Mouse (Mus musculus): ENCODE results near the gene Cux2. TPM values are rescaled to one million over a fixed set of nuclear protein-coding genes. Genes with fewer than 3 reads are reported as not detected.
"Not testable (repeated sequence)": the region's sequence is repeated elsewhere in the genome, so short reads cannot be mapped to it uniquely, and the experiment has no call there.

Gene Cux2
- polyA plus RNA-seq, 1 experiment from 2014 or later: 19.9 TPM

GRCm38 (mm10) chr5:121854768-121855167 lies 195.1 kb downstream of the Cux2 start:
- Histone ChIP-seq H3K27me3 (replicated peaks) (no peaks in the 10 kb centered on the region), H3K9ac (replicated peaks) (no peak overlapping the region), H3K27ac (replicated peaks) (no peak overlapping the region), H3K4me2 (no peak overlapping the region), H3K36me3 (peaks cover 29% of the 10 kb centered on the region), H3K9me3 (replicated peaks) (no peaks in the 10 kb centered on the region), H3K4me3 (replicated peaks) (no peak overlapping the region), H3K4me1 (peaks cover 20% of the 10 kb centered on the region)
- WGBS: 68% methylated on average over 10 of the region's 10 CpGs
- no peak for ATAC-seq (ENCODE audit: low FRiP score)

- Histone ChIP-seq H3K9ac (replicated peaks) (no peak overlapping the region), H3K4me1 (peaks cover 26% of the 10 kb centered on the region), H3K9me3 (replicated peaks) (no peaks in the 10 kb centered on the region), H3K36me3 (peaks cover 26% of the 10 kb centered on the region), H3K4me3 (replicated peaks) (no peak overlapping the region), H3K4me2 (no peak overlapping the region), H3K27me3 (replicated peaks) (no peaks in the 10 kb centered on the region), H3K27ac (replicated peaks) (no peak overlapping the region)
- WGBS: 78% methylated on average over 9 of the region's 9 CpGs
- no peak for ATAC-seq (ENCODE audit: low FRiP score)
Measured at GRCm38 (mm10) chr5:121853368-121854051, 196.4 kb downstream of the Cux2 start.

- Histone ChIP-seq H3K4me1 (peaks cover 34% of the 10 kb centered on the region), H3K9me3 (replicated peaks) (no peaks in the 10 kb centered on the region), H3K27ac (replicated peaks) (no peak overlapping the region), H3K4me3 (replicated peaks) (peak overlapping the region; percentile 97), H3K36me3 (peaks cover 23% of the 10 kb centered on the region), H3K27me3 (replicated peaks) (peaks cover 6% of the 10 kb centered on the region; the same call in 1 of the 2 replicates), H3K4me2 (peak overlapping the region; percentile 70), H3K9ac (replicated peaks) (peak overlapping the region; percentile 85)
- no peak for ATAC-seq (ENCODE audit: low FRiP score)
- WGBS: 42% methylated on average over 20 of the region's 20 CpGs
Measured at GRCm38 (mm10) chr5:121849478-121850349, 200.2 kb downstream of the Cux2 start.

GRCm38 (mm10) chr5:121848743-121849142 lies 201.2 kb downstream of the Cux2 start, which contains the start of gene Pheta1:
Gene Pheta1, plus strand, starts transcription at chr5:121848984.
- under 1% methylated on average over 39 of the region's 42 CpGs for WGBS
- ATAC-seq (ENCODE audit: low FRiP score): peak; percentile 91
- peak within 1 kb of the TSS; percentile 23 for H3K27ac ChIP-seq (replicated peaks)
- H3K9ac ChIP-seq (replicated peaks): peak within 1 kb of the TSS; percentile 85
- peaks cover 15% of the 10 kb centered on the region for H3K27me3 ChIP-seq (replicated peaks)
- H3K4me1 ChIP-seq: peaks cover 32% of the 10 kb centered on the region
- H3K9me3 ChIP-seq (replicated peaks): no peaks in the 10 kb centered on the region
- peaks cover 17% of the 10 kb centered on the region for H3K36me3 ChIP-seq
- H3K4me3 ChIP-seq (replicated peaks): peak within 1 kb of the TSS; percentile 97
- peak within 1 kb of the TSS; percentile 70 for H3K4me2 ChIP-seq

- WGBS: under 1% methylated on average over 17 of the region's 17 CpGs
- peaks cover 21% of the 10 kb centered on the region for H3K27me3 ChIP-seq (replicated peaks)
- peak overlapping the region; percentile 23 for H3K27ac ChIP-seq (replicated peaks)
- H3K9me3 ChIP-seq (replicated peaks): no peaks in the 10 kb centered on the region
- H3K4me1 ChIP-seq: peaks cover 33% of the 10 kb centered on the region
- ATAC-seq (ENCODE audit: low FRiP score): no peak; the same call in 1 of the 2 replicates
- H3K9ac ChIP-seq (replicated peaks): peak overlapping the region; percentile 37
- peaks cover 11% of the 10 kb centered on the region for H3K36me3 ChIP-seq
- peak overlapping the region; percentile 97 for H3K4me3 ChIP-seq (replicated peaks)
- peak overlapping the region; percentile 70 for H3K4me2 ChIP-seq
Measured at GRCm38 (mm10) chr5:121848035-121848519, 201.8 kb downstream of the Cux2 start.

GRCm38 (mm10) chr5:121847269-121847668 lies 202.6 kb downstream of the Cux2 start:
- not testable (repeated sequence) for H3K9ac ChIP-seq (replicated peaks); H3K27ac ChIP-seq (replicated peaks); ATAC-seq (ENCODE audit: low FRiP score); H3K4me3 ChIP-seq (replicated peaks); H3K36me3 ChIP-seq; H3K4me2 ChIP-seq; H3K9me3 ChIP-seq (replicated peaks)
- H3K27me3 ChIP-seq (replicated peaks): peaks cover 25% of the 10 kb centered on the region
- peaks cover 40% of the 10 kb centered on the region for H3K4me1 ChIP-seq
- 90% methylated on average over 3 of the region's 3 CpGs for WGBS

GRCm38 (mm10) chr5:121846322-121846721 lies 203.6 kb downstream of the Cux2 start:
- Histone ChIP-seq H3K27ac (replicated peaks) (no peak overlapping the region), H3K9me3 (replicated peaks) (no peaks in the 10 kb centered on the region), H3K9ac (replicated peaks) (no peak overlapping the region), H3K4me1 (peaks cover 44% of the 10 kb centered on the region), H3K4me3 (replicated peaks) (no peak overlapping the region), H3K27me3 (replicated peaks) (peaks cover 34% of the 10 kb centered on the region), H3K36me3 (no peaks in the 10 kb centered on the region), H3K4me2 (no peak overlapping the region)
- no peak for ATAC-seq (ENCODE audit: low FRiP score)
- 85% methylated on average over 11 of the region's 11 CpGs for WGBS

GRCm38 (mm10) chr5:121845361-121845760 lies 204.5 kb downstream of the Cux2 start:
- H3K9me3 ChIP-seq (replicated peaks): no peaks in the 10 kb centered on the region
- H3K27ac ChIP-seq (replicated peaks): no peak overlapping the region
- H3K36me3 ChIP-seq: no peaks in the 10 kb centered on the region
- 33% methylated on average over 4 of the region's 4 CpGs for WGBS
- H3K4me2 ChIP-seq: no peak overlapping the region
- peaks cover 34% of the 10 kb centered on the region for H3K4me1 ChIP-seq
- H3K9ac ChIP-seq (replicated peaks): no peak overlapping the region
- H3K27me3 ChIP-seq (replicated peaks): peaks cover 38% of the 10 kb centered on the region
- no peak overlapping the region for H3K4me3 ChIP-seq (replicated peaks)
- ATAC-seq (ENCODE audit: low FRiP score): no peak

- no peaks in the 10 kb centered on the region for H3K9me3 ChIP-seq (replicated peaks)
- peak overlapping the region; percentile 47; the same call in 1 of the 2 replicates for H3K9ac ChIP-seq (replicated peaks)
- H3K4me3 ChIP-seq (replicated peaks): peak overlapping the region; percentile 48
- peaks cover 30% of the 10 kb centered on the region for H3K4me1 ChIP-seq
- no peak for ATAC-seq (ENCODE audit: low FRiP score)
- no peak overlapping the region for H3K27ac ChIP-seq (replicated peaks)
- no peaks in the 10 kb centered on the region for H3K36me3 ChIP-seq
- H3K27me3 ChIP-seq (replicated peaks): peaks cover 49% of the 10 kb centered on the region
- peak overlapping the region; percentile 85 for H3K4me2 ChIP-seq
- WGBS: 14% methylated on average over 17 of the region's 17 CpGs
Measured at GRCm38 (mm10) chr5:121843138-121843905, 206.6 kb downstream of the Cux2 start.

GRCm38 (mm10) chr5:121842665-121843118 lies 207.2 kb downstream of the Cux2 start:
- Histone ChIP-seq H3K4me3 (replicated peaks) (peak overlapping the region; percentile 48), H3K4me2 (peak overlapping the region; percentile 85), H3K4me1 (peaks cover 30% of the 10 kb centered on the region), H3K9ac (replicated peaks) (peak overlapping the region; percentile 47), H3K27ac (replicated peaks) (no peak overlapping the region), H3K9me3 (replicated peaks) (no peaks in the 10 kb centered on the region), H3K36me3 (no peaks in the 10 kb centered on the region), H3K27me3 (replicated peaks) (peaks cover 56% of the 10 kb centered on the region)
- under 1% methylated on average over 33 of the region's 33 CpGs for WGBS
- ATAC-seq (ENCODE audit: low FRiP score): peak; percentile 51

- H3K9me3 ChIP-seq (replicated peaks): no peaks in the 10 kb centered on the region
- H3K27ac ChIP-seq (replicated peaks): no peak overlapping the region
- peaks cover 63% of the 10 kb centered on the region for H3K27me3 ChIP-seq (replicated peaks)
- no peak overlapping the region for H3K9ac ChIP-seq (replicated peaks)
- H3K4me1 ChIP-seq: peaks cover 36% of the 10 kb centered on the region
- H3K4me2 ChIP-seq: no peak overlapping the region
- 45% methylated on average over 10 of the region's 10 CpGs for WGBS
- H3K4me3 ChIP-seq (replicated peaks): no peak overlapping the region
- ATAC-seq (ENCODE audit: low FRiP score): no peak
- no peaks in the 10 kb centered on the region for H3K36me3 ChIP-seq
Measured at GRCm38 (mm10) chr5:121841973-121842372, 207.9 kb downstream of the Cux2 start.
